Mouse (Mus musculus) testis, adult 2 months (tissue): ENCODE data around the gene Naa80.

ENCODE experiments used
- CTCF ChIP-seq: fragments of 200-500 bp; IDR thresholded peaks from 2 replicates; pipeline ENCODE4 v1.5.1; 2012; ENCODE audit warnings: low read depth, mild to moderate bottlenecking, inconsistent platforms, low read length, moderate library complexity; ENCODE audit not compliant: control insufficient read depth, insufficient read depth, insufficient replicate concordance
- POLR2A ChIP-seq: fragments of 200-500 bp; IDR thresholded peaks from 2 replicates; pipeline ENCODE4 v1.6.1; 2012; ENCODE audit warnings: low read depth, mild to moderate bottlenecking, inconsistent platforms, low read length, moderate library complexity; ENCODE audit not compliant: control insufficient read depth

- TF ChIP-seq POLR2A (no peak), CTCF (no peak)
Observed at GRCm38 (mm10) chr9:107598385-107598784, 19.7 kb downstream of the Naa80 start.
